Mouse (Mus musculus) hindbrain, embryonic 15.5 days (tissue): ENCODE data around the gene Krt24. TPM values are rescaled to one million over a fixed set of nuclear protein-coding genes. Genes with fewer than 3 reads are reported as not detected.

ENCODE experiments used
- ATAC-seq: fragments of 200-750 bp; cut with Nextera tagmentation; 2 replicates; pipeline ENCODE4 v1.8.0; 2017; ENCODE audit warnings: low read depth, moderate number of reproducible peaks, moderate TSS enrichment; ENCODE audit not compliant: low FRiP score
- H3K27ac ChIP-seq: fragments of 300-500 bp; sonication (generic); replicated peaks from 2 replicates; pipeline ENCODE4 v1.5.1; 2015; ENCODE audit warnings: mild to moderate bottlenecking, inconsistent platforms
- H3K27me3 ChIP-seq: fragments of 300-500 bp; sonication (generic); 2 replicates; pipeline ENCODE4 v1.6.1; 2015; ENCODE audit warnings: control low read depth, inconsistent platforms
- H3K36me3 ChIP-seq: fragments of 300-500 bp; sonication (generic); 2 replicates; pipeline ENCODE4 v1.6.1; 2015; ENCODE audit warnings: control low read depth, inconsistent platforms
- H3K4me1 ChIP-seq: fragments of 300-500 bp; sonication (generic); replicated peaks from 2 replicates; pipeline ENCODE4 v1.6.1; 2015; ENCODE audit warnings: control low read depth, inconsistent platforms
- H3K4me2 ChIP-seq: fragments of 300-500 bp; sonication (generic); 2 replicates; pipeline ENCODE4 v1.6.1; 2015; ENCODE audit warnings: moderate library complexity, mild to moderate bottlenecking, inconsistent platforms
- H3K4me3 ChIP-seq: fragments of 300-500 bp; sonication (generic); 2 replicates; pipeline ENCODE4 v1.5.1; 2015; ENCODE audit warnings: mild to moderate bottlenecking, inconsistent platforms
- H3K9ac ChIP-seq: fragments of 300-500 bp; sonication (generic); 2 replicates; pipeline ENCODE4 v1.6.1; 2015; ENCODE audit warnings: inconsistent platforms
- H3K9me3 ChIP-seq: fragments of 300-500 bp; sonication (generic); 2 replicates; pipeline ENCODE4 v1.6.1; 2016; ENCODE audit warnings: control low read depth, inconsistent platforms
- WGBS: fragments of 180-500 bp; shearing (Covaris S2); methylation state at CpG from one replicate; pipeline ENCODE4 v1.1.7; 2015; 5-methylcytosine and 5-hydroxymethylcytosine counted together
- polyA plus RNA-seq: library from polyadenylated mRNA; unstranded; fragments of >200 nt; fragmentation: Nextera tagmentation; extraction: Ambion mirVana; gene quantifications from 2 replicates; pipeline ENCODE4 v1.2.1, GENCODE M21; 2015

Krt24 gene
- 0.13 TPM in 1 of 2 replicates, not detected in the other for polyA plus RNA-seq

- H3K27me3 ChIP-seq: no peaks in the 10 kb centered on the region
- no peak within 1 kb of the TSS for H3K27ac ChIP-seq
- H3K9ac ChIP-seq: no peak within 1 kb of the TSS
- ATAC-seq: no peak
- WGBS: 47% methylated on average over 11 of the region's 11 CpGs
- no peak within 1 kb of the TSS for H3K4me3 ChIP-seq
- H3K36me3 ChIP-seq: no peaks in the 10 kb centered on the region
- no peaks in the 10 kb centered on the region for H3K9me3 ChIP-seq
- 0 out of 2 replicates have a peak, but pooled peaks cover 7% of the 10 kb centered on the region for H3K4me1 ChIP-seq
- no peak within 1 kb of the TSS for H3K4me2 ChIP-seq
These were observed at the start of gene Krt24 for GRCm38 (mm10) chr11:99284833-99285312. Gene Krt24, minus strand, starts transcription at chr11:99285262.

DNA sequence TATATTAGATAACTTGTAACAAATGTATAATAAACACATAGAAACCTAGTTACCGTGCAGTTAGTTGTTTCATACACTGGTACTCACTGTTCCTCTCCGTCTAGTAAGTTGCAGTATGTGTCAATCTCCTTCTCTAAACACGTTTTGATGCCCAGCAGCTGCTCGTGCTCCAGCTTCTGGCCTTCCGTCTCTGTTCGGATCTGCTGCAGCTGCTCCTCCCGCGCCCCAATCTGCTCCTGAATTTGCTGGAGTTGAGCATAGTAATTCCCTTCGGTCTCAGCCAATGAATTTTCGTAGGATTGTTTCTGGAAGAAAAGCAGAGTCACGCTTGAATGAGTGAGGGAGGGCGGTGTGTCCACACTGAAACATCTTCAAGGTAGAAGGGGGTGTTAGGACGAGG is 48.4 kb upstream of the Krt24 start:
- H3K4me3 ChIP-seq: no peak overlapping the region
- H3K4me1 ChIP-seq: no peaks in the 10 kb centered on the region
- H3K36me3 ChIP-seq: no peaks in the 10 kb centered on the region
- no peak for ATAC-seq
- no peaks in the 10 kb centered on the region for H3K27me3 ChIP-seq
- H3K9ac ChIP-seq: no peak overlapping the region
- H3K27ac ChIP-seq: no peak overlapping the region
- WGBS: 41% methylated on average over 13 of the region's 13 CpGs
- peak overlapping the region; percentile 16; the same call in 1 of the 2 replicates for H3K4me2 ChIP-seq
- H3K9me3 ChIP-seq: no peaks in the 10 kb centered on the region

DNA sequence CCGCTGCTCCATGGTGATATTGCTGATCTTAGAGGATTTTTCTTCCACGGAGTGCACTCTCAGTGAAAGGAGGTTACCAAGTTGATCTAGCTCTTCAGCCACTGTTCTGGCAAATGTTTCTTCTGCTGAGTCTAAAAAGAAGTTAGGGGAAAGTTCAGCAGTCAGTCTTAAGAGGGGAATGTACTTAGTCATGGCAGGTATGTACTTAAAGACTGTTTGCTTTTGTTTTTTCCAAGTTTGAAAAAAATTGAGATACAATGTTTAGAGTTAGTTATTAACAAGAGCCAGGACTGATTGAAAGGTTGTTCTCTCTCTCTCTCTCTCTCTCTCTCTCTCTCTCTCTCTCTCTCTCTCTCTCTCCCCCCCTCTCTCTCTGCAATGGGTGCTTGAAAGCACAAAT is 44.6 kb upstream of the Krt24 start:
- H3K4me2 ChIP-seq: no peak overlapping the region
- no peak overlapping the region for H3K9ac ChIP-seq
- H3K36me3 ChIP-seq: no peaks in the 10 kb centered on the region
- 58% methylated on average over 2 of the region's 2 CpGs for WGBS
- no peak overlapping the region for H3K27ac ChIP-seq
- no peak overlapping the region for H3K4me3 ChIP-seq
- H3K9me3 ChIP-seq: no peaks in the 10 kb centered on the region
- no peaks in the 10 kb centered on the region for H3K4me1 ChIP-seq
- no peaks in the 10 kb centered on the region for H3K27me3 ChIP-seq
- ATAC-seq: no peak

- H3K9me3 ChIP-seq: no peaks in the 10 kb centered on the region
- no peak within 1 kb of the TSS for H3K4me2 ChIP-seq
- no peak within 1 kb of the TSS for H3K27ac ChIP-seq
- H3K9ac ChIP-seq: no peak within 1 kb of the TSS
- no peak within 1 kb of the TSS for H3K4me3 ChIP-seq
- no peaks in the 10 kb centered on the region for H3K4me1 ChIP-seq
- ATAC-seq: no peak
- H3K36me3 ChIP-seq: no peaks in the 10 kb centered on the region
- no peaks in the 10 kb centered on the region for H3K27me3 ChIP-seq
- 94% methylated on average over 11 of the region's 11 CpGs for WGBS
These were observed 37.8 kb upstream of the Krt24 start, which contains the start of gene Krt25 for GRCm38 (mm10) chr11:99322851-99323250. Gene Krt25, minus strand, starts transcription at chr11:99322951.

- Histone ChIP-seq H3K36me3 (no peaks in the 10 kb centered on the region), H3K27me3 (no peaks in the 10 kb centered on the region), H3K4me3 (no peak overlapping the region), H3K4me2 (no peak overlapping the region), H3K27ac (no peak overlapping the region), H3K9me3 (no peaks in the 10 kb centered on the region), H3K9ac (no peak overlapping the region), H3K4me1 (peaks cover 6% of the 10 kb centered on the region; the same call in 1 of the 2 replicates)
- no peak for ATAC-seq
- WGBS: 88% methylated on average over 14 of the region's 14 CpGs
These were observed 36.0 kb upstream of the Krt24 start for GRCm38 (mm10) chr11:99321094-99321493.

DNA sequence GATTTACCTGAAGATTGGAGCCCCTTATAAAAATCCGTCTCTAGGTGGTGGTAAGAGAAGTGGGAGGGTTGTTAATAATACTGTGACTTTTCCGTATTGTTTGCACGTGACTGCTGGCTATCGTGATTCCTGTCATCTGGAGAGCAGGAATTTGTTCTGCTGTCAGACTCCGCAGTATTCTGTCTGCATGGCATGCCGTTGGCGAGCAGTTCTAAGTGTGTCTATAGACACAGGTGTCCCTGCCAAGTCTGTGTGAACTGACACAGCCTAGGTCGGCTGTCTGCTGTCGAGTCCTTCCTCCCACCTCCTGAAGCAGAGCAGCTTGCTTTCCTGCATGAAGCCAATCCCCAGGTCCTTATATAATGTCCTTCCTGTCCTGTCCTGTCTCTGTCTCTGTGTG is 34.1 kb upstream of the Krt24 start:
- no peaks in the 10 kb centered on the region for H3K36me3 ChIP-seq

GRCm38 (mm10) chr11:99316543-99316942 is 31.5 kb upstream of the Krt24 start:
- 34% methylated on average over 8 of the region's 8 CpGs for WGBS
- Histone ChIP-seq H3K36me3 (no peaks in the 10 kb centered on the region), H3K4me1 (peaks cover 6% of the 10 kb centered on the region; the same call in 1 of the 2 replicates), H3K9ac (no peak overlapping the region), H3K4me3 (no peak overlapping the region), H3K4me2 (no peak overlapping the region), H3K9me3 (no peaks in the 10 kb centered on the region), H3K27ac (peak overlapping the region; percentile 1; the same call in 1 of the 2 replicates), H3K27me3 (no peaks in the 10 kb centered on the region)
- ATAC-seq: no peak

More for the DNA sequence above, 34.1 kb upstream of the Krt24 start:
- Histone ChIP-seq H3K9ac (no peak overlapping the region), H3K27ac (no peak overlapping the region), H3K4me3 (no peak overlapping the region), H3K9me3 (no peaks in the 10 kb centered on the region), H3K4me1 (peaks cover 6% of the 10 kb centered on the region; the same call in 1 of the 2 replicates), H3K4me2 (no peak overlapping the region), H3K27me3 (no peaks in the 10 kb centered on the region)
- no peak for ATAC-seq
- 68% methylated on average over 9 of the region's 9 CpGs for WGBS

DNA sequence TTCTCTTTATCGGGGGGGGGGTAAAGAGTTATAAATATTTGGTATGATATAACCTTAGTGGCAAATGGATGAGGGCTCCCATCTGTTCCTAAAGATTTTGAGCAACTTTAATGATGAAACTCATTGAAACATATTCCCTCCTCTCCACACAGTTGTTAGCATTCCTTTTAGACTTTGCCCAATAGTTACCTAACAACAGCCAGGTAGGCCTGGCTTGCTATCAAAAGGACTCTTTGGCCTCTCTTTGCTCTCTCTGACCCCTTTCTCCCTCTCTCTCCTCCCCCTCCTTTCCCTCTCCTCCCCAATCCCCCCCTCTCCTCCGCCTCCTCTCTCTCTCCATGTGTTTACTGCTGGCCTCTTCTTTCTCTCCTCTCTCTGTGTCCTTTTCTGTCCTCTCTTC is 29.5 kb upstream of the Krt24 start:
- no peaks in the 10 kb centered on the region for H3K9me3 ChIP-seq
- no peak overlapping the region for H3K9ac ChIP-seq
- no peak overlapping the region for H3K4me2 ChIP-seq
- H3K36me3 ChIP-seq: no peaks in the 10 kb centered on the region
- no peaks in the 10 kb centered on the region for H3K27me3 ChIP-seq
- ATAC-seq: no peak
- H3K27ac ChIP-seq: no peak overlapping the region
- H3K4me3 ChIP-seq: no peak overlapping the region
- H3K4me1 ChIP-seq: peaks cover 6% of the 10 kb centered on the region; the same call in 1 of the 2 replicates
- WGBS: 92% methylated on average over 2 of the region's 2 CpGs

DNA sequence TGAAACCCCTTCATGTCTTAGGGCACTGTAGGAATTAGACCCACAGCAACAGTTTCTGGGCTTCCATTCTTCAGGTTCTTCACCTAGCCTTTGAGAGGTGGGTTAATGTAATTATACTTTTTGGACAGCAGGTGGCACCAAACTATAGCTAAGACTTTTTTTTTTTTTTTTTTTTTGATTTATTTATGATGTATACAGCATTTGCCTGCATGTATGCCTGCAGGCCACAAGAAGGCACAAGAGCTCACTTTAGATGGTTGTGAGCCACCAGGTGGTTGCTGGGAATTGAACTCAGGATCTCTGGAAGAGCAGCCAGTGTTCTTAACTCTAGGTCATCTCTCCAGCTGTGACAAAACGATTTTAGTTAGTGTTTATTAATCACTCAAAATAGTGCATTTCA is 25.8 kb upstream of the Krt24 start:
- no peak for ATAC-seq
- Histone ChIP-seq H3K36me3 (no peaks in the 10 kb centered on the region), H3K9me3 (no peaks in the 10 kb centered on the region), H3K4me3 (no peak overlapping the region), H3K27me3 (no peaks in the 10 kb centered on the region), H3K27ac (no peak overlapping the region), H3K4me1 (no peaks in the 10 kb centered on the region), H3K9ac (no peak overlapping the region), H3K4me2 (no peak overlapping the region)
- 93% methylated on average over 1 of the region's 1 CpGs for WGBS

DNA sequence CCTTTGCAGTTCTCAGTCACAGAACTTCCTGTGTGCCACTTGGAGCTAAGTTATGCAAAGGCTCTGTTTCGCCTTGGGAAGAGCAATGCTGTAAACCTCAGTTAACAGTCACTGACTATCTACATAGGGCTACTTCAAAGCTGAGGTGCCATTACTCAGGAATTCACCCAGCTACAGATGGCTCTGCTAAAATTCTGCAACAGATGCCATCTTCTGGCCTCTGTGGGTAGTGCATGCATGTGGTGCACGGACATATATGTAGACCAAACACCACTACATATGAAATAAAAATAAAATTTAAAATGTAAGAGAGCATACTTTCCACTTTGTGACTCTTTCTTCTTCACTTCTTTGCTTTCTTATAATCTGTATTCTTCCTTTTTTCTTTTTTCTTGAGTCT is 22.5 kb upstream of the Krt24 start:
- no peak for ATAC-seq

GRCm38 (mm10) chr11:99295039-99295438 is 10.0 kb upstream of the Krt24 start:
- Histone ChIP-seq H3K9me3 (no peaks in the 10 kb centered on the region), H3K4me3 (no peak overlapping the region), H3K27ac (no peak overlapping the region), H3K9ac (no peak overlapping the region), H3K36me3 (no peaks in the 10 kb centered on the region), H3K4me1 (no peaks in the 10 kb centered on the region), H3K27me3 (no peaks in the 10 kb centered on the region), H3K4me2 (no peak overlapping the region)
- ATAC-seq: no peak
- 65% methylated on average over 5 of the region's 5 CpGs for WGBS

More for the DNA sequence above, 22.5 kb upstream of the Krt24 start:
- H3K9ac ChIP-seq: no peak overlapping the region
- 35% methylated on average over 2 of the region's 2 CpGs for WGBS
- H3K4me1 ChIP-seq: no peaks in the 10 kb centered on the region
- no peak overlapping the region for H3K4me3 ChIP-seq
- no peaks in the 10 kb centered on the region for H3K36me3 ChIP-seq
- H3K27ac ChIP-seq: no peak overlapping the region
- H3K4me2 ChIP-seq: no peak overlapping the region
- no peaks in the 10 kb centered on the region for H3K9me3 ChIP-seq
- no peaks in the 10 kb centered on the region for H3K27me3 ChIP-seq

- Histone ChIP-seq H3K4me1 (no peaks in the 10 kb centered on the region), H3K27ac (no peak overlapping the region), H3K36me3 (no peaks in the 10 kb centered on the region), H3K4me2 (no peak overlapping the region), H3K9ac (no peak overlapping the region), H3K4me3 (no peak overlapping the region), H3K27me3 (no peaks in the 10 kb centered on the region), H3K9me3 (no peaks in the 10 kb centered on the region)
- ATAC-seq: no peak
- 65% methylated on average over 5 of the region's 5 CpGs for WGBS
These were observed 7.8 kb upstream of the Krt24 start for GRCm38 (mm10) chr11:99292846-99293245.

DNA sequence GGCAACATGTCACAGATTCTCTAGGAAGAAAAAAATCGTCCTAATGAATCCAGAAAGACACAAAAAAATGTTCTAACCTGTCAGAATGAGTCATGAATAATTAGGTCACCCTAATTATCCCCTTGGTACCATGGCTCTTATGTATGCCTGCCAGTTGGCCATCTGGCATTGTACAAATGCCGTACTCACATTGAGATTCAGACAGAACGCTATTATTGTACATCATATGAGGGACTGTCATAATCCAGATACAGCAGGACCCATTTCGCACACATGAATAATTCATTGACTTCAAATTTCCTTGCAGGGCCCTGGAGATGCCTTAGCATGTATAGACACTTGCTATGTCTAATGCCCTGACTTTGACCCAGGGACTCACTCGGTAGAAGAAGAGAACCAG is 1.1 kb downstream of the Krt24 start:
- Histone ChIP-seq H3K9me3 (no peaks in the 10 kb centered on the region), H3K4me1 (0 out of 2 replicates have a peak, but pooled peaks cover 7% of the 10 kb centered on the region), H3K36me3 (no peaks in the 10 kb centered on the region), H3K4me3 (no peak overlapping the region), H3K27ac (no peak overlapping the region), H3K9ac (no peak overlapping the region), H3K4me2 (no peak overlapping the region), H3K27me3 (no peaks in the 10 kb centered on the region)
- ATAC-seq: no peak
- WGBS: 45% methylated on average over 5 of the region's 5 CpGs
